Mouse (Mus musculus): ENCODE measurements around the gene Mrgprd. TPM values are rescaled to one million over a fixed set of nuclear protein-coding genes. Genes with fewer than 3 reads are reported as not detected.

Gene Mrgprd
- polyA plus RNA-seq (2014; fragmentation: Illumina TruSeq; extraction: RNeasy Lipid Tissue Mini Kit (QIAGEN cat#74804); ENCODE audit: low read depth, low replicate concordance) = not detected

DNA sequence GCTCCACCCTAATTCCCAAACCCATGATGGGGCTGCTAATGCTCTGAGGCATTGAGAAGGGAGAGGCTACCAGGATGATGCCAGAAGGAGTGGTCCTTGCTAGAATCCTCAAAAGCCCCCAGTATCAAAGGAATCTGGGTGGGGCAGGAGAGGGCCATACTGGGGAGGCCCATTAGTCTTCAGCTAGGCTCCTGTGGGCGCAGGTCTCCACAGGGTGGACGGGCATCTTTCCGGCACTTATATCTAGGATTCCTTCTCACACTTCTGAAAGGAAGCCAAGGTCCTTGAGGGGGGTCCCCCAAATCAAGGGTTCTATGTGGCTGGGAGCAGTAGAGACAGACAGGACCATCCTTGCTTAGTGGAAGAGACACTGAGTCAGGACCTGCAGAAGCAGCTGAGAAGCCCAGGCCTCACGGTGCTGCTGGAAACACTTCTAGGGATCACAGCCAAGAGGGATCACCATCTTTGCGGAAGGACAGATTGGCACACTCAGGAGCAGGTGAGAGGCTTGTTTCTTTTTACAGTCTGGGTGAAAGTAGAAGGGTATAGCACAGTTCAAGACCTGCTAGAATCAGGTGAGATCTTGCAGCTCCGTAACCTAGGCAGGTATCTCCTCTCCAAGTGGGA, at the start of gene Mrgprd:
Mrgprd (plus strand) TSS at position 51 of the 627 bp plus-strand sequence.

DNA sequence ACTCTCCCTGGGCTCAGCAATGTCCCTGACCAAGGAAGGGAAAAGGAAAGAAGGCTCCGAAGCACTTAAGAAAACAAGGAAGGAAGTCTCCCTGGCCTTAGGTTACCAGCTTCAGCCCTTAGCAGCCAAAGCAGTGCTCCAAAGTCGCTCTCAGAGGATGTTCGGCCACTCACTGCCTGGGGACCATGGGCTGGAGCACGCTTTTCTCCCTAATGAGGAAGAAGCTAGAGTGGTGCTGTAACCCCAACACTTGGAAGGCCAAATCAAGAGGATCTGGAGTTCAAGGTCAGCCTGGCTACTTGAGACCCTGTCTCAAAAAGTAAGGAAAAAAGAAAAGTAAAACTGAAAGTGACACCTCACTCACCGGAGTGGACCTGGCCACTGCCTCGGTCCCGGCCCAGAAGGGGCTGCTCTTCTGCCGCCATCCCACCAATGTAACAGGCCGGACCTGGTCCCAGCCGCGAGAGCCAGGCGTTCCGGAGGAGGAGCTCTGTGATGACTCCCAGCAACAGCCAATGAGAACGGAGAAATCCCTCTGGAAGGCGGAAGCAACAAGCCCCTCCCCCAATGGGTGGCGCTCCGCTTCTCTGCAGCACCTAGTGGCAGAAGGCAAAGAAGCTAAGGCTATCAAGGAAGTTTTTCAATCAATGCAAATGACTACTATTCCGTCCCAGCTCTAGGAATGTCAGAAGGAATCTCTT, 31.0 kb upstream of the Mrgprd start, which contains the start of gene Tpcn2:
Tpcn2 (minus strand) TSS at position 525 of the 701 bp plus-strand sequence.

GRCm38 (mm10) chr7:145300321-145301007, 14.2 kb upstream of the Mrgprd start, which contains the start of gene Mrgprf:
Gene Mrgprf (plus strand): TSS chr7:145300828.

Other genes starting within 250 kb of the Mrgprd start
- gene 1810010D01Rik, start 106.7 kb upstream of the Mrgprd start, polyA plus RNA-seq (2014; fragmentation: Illumina TruSeq; extraction: RNeasy Lipid Tissue Mini Kit (QIAGEN cat#74804); ENCODE audit: low read depth, low replicate concordance) = not detected
- gene Tpcn2, start 30.8 kb upstream of the Mrgprd start, polyA plus RNA-seq (2014; fragmentation: Illumina TruSeq; extraction: RNeasy Lipid Tissue Mini Kit (QIAGEN cat#74804); ENCODE audit: low read depth, low replicate concordance) = 1.6 TPM
- gene Mrgprf, start 14.0 kb upstream of the Mrgprd start, polyA plus RNA-seq (2014; fragmentation: Illumina TruSeq; extraction: RNeasy Lipid Tissue Mini Kit (QIAGEN cat#74804); ENCODE audit: low read depth, low replicate concordance) = not detected